Mouse (Mus musculus) ES-CJ7 (cell line): ENCODE measurements around the gene Hcfc1r1.

Experiments
- DNase-seq: peaks from one replicate; pipeline ENCODE4 v3.0.0; 2011; ENCODE audit warnings: low read depth, low spot score

The Hcfc1r1 gene

DNA sequence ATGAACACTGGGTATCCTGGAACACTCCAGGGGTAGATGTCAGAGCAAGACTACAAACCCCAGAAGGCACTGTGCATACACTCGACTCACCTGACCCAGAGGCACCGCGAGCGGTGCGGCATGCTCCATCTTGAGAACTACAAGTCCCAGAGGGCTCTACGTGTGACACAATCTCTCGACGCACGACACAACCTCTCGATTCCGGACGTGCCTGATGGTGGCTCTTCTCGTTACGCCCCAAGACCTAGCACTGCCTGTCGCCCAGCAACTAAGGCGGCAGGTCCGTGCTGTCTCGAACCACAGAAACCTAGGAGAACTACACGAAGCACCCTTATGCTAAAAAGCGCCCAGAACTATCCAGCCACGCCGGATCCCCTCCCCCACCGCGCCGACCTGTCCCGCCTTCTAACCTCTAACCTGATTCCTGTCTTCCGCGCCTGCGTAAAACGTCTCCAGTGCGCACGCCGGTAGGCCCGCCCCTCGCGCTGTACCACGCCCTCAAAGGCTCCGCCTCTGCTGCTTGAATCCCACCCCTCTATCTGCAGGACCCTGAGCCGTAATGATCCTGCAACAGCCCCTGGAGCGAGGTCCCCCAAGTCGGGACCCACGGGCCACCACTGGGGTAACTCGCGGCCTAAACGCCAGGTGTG lies at the start of gene Hcfc1r1, which contains the start of gene Thoc6:
Gene Hcfc1r1 (plus strand): TSS at position 173 of the 650 bp plus-strand sequence.
Gene Thoc6 (minus strand): TSS at position 459 of the 650 bp plus-strand sequence.
- peak; percentile 99 for DNase-seq

DNA sequence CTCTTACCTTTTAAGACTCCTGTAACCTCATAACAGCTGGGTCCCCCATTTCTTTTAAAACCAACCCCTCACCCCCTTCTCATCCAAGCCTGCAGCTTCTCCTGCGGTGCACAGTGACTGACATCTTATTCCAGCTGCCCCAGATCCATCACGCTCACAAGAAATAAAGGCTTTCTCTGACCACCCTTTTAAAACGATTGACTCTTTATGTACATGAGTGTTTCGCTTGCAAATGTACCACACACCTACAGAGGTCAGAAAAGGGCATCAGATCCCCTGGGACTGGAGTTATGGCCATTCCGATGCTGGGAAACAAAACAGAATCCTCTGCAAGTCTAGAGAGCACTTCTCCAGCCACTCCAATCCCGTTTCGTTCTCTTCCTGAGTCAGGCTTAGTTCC lies 45.6 kb upstream of the Hcfc1r1 start:
- peak; percentile 72 for DNase-seq

DNA sequence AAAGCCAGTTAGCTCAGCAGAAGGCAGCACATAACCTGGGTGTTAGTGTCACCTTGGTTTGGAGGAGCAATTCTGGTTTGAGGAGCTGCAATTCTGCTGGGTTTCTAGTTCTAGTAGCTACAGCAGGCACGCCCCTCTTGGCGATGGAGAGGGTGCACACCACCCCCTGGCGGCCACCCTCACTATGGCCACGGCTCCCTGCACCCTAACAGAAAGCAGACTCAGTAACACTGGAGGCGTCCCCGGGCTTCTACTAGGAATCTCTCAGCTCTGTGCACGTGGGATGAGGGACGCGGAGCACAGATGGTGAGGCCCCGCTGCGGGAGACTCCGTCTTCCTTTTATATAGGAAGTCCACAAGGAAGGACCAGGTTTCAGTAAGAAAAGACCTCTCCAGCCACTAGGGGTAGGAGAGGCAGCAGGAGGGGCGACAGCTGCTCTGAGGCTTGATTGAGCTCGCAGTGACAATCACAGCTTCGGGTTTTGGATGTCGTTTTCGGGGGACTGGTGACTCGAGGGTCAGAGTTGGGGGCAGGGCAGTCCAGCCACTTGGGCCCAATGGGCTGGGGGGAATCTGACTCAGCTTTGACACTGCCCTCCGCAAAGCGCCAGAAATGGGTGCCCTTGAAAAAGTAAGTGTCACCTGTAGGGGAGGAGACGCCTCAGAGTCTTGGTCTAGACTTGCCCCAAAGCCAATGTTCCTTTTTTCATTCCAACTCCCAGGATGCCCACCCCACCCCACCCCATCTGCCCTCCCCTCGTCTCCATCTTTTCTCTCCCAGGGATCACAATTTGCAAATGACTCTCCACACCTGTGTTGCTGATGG lies 43.0 kb upstream of the Hcfc1r1 start:
- peak; percentile 89 for DNase-seq

DNA sequence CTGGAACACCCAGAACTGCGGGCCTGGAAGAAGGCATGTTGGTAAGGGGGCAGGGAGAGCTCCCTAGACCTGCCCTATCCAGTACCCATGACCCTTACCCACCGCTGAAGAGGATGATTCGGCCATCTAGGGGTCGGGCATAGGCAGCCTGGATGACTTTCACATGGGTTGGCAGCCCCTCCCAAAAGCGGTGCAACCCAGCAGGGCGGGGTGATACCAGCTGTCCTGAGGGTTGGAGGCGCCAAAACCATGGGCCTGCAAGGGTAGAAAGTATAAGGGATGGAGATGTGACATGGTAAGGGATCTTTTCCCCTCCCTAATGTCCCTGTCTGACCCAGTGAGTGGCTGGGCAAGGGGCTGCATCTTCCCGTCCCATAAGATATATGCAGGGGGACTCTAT lies 42.2 kb upstream of the Hcfc1r1 start:
- no peak for DNase-seq

DNA sequence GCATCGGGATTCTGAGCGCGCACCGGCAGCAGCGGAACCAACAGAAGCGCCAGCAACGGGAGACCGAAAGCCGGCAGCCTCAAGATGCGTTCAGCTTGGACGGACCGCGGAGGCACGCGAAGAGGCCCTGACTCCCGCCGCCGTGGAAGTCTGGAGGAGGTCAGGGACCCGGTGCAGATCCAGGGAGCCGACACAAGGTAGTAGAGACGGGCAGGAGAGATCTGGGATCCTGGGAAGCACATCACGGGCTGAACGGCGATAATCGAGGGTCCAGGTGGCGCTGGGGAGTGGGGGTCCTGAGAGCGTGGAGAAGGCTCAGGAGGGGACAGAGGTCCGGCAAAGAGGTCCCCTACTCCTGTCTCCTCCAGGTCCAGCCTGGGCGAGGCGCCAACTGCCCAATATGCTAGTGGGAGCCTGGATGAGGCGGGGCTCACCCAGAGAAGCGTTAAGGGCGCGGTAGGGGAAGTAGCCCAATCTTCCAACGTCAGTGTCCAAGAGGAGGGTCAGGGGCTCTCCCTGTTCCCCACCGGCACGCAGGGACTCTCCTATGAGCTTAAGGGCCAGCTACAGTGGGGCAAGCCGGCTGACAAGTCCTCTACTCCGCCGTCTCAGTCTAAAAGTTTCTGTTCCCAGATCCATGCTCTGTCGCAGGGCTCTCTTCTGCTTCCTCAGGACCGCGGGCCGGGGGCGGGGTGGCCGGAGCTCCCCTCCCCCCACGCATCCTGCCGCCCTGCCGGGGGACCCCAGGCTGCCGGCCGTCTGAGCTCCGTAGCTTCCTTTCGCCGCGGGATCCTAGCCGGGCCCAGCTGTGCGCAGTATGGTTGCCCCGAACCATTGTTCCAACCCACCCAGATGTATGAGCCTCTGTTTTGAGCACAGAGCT lies 28.5 kb upstream of the Hcfc1r1 start, which contains the start of gene Mmp25:
Gene Mmp25 (minus strand): TSS at position 665 of the 883 bp plus-strand sequence.
- DNase-seq, result peak; percentile 35

DNA sequence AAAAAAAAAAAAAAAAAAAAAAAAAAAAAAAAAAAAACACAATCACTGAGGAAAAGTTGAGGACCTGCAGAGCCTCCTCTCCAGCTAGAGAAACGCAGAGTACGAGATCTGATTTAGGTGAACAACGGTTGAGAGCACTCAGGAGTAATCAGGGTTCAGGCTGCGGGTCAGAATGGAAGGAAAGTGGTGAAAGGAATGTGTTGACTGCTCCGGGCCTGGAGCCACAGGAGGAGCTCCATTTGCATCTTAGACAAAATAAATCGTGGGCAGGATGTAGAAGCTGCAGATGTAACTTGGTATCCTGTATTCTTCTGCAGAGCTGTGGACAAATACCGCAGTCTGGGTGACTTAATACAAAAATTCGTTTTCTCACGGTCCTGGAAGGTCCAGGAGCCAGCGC lies 27.5 kb upstream of the Hcfc1r1 start:
- DNase-seq, result no peak

DNA sequence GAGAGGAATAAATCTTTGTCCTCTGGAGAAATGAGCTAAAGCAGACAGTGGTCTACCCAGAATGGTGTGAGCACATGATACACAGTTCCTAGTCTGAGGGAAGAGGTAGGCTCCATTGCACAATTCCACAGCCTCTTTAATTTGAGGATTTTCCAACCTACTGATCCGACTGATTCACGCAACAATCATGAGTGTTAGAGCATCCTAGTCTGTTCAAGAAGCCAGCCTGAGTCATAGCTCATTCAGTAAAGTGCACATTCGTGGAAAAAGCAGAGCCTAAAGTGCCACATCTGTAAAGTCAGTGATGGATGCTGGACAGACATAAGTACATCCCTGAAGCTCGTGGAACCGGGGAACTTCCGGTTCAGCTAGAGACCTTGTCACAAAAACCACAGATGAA lies 22.0 kb upstream of the Hcfc1r1 start:
- DNase-seq, result no peak

DNA sequence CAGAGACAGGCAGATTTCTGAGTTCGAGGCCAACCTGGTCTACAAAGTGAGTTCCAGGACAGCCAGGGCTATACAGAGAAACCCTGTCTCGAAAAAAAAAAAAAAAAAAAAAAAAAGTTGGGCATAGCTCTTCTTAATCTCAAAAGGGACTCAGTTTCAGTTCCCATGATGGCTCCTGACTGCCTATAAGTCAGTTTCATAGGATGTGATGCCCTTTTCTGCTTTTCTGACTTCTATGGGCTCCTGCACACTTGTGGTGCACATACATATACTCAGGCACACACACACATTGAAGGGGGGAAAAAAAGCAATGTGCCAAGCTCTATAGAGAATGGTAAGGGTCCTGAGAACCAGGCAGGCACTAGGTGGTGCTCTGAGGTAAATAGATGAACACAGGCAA lies 20.1 kb upstream of the Hcfc1r1 start:
- no peak for DNase-seq

DNA sequence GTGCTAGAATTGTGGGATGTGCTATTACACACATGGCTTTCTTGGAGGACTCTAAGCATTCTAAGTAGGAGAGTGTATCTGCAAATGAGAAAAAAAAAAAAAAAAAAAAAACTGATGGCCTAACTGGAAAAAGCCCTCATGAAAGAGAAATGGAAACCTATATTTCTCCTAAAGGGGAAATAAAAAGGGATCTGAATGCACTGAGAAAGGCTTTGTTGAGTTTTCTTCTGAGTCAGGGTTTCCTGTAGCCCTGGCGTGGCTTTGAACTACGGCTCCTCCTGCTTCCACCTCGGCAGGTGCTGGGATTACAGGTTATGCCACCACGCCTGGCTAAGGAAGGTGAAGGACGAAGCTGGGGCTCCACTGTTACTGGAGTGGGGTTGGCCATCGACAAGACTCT lies 19.4 kb upstream of the Hcfc1r1 start:
- DNase-seq, result no peak

DNA sequence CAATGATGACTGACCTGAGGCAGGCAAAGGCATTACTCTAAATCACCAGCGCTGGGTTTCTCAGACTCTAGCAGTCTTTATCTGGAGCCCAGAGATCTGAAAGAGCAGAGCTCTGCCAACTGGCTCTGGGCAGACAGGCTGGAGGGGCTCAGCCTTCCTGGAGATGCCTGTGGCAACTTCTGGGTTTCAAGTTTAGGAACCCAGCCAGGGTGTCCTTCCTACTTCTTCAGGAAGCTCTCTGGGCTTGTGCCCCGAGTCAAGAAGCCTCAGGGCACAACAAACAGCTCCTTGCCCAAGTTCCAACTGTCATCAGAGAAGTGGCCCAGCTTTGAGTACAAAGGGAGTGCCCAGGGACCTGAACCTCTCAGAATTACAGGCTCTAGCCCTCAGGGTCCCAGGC lies 19.0 kb upstream of the Hcfc1r1 start:
- DNase-seq, result no peak

DNA sequence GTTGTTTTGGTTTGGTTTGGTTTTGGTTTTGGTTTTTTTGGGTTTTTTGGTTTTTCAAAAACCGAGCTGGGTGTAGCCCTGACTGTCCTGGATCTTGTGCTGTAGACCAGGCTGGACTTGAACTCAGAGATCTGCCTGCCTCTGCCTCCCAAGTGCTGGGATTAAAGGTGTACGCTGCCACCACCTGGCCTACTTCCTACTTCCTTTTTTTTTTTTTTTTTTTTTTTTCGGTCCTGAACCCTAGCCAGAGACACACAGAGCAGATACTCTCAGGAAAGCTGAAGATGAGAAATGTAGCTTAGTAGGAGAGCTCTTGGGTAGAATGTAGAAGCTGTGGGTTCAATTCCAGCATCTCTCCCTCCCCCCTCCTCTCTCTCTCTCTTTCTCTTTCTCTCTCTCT lies 14.9 kb upstream of the Hcfc1r1 start:
- DNase-seq, result no peak

DNA sequence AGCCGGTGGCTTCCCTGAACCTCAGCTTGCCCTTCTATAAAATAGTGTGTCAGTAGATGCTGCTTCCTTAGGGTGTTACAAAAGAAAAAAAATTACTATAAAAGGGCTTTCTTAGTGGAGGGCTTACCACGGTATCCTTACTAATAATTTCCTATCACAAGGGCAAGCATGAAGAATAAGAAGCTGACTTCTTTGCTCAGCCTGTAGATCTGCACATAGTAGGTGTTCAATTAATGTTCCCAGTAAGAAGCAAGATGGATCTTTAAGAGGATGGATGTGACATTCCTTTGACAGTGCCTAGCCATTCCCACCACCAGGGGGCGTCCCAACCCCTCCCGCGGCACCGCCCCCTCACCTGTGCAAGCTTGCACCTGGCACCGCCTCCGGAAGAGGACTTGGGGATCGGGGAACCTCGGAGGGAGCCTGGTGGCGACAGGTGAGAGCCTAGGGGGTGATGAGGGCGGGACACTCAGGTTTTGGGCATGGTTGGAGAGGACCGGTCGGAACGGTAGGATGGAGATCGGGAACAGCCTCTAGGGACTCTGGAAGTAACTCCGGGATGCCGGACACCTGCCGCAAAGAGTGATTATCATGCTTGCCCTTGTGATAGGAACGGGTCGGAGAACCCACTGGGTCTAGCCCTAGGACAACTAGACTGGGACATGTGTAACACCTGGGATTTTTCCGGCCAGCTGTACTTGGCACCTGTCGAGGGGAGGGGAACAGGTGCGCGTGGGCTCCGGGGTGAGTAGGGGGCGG lies 13.1 kb upstream of the Hcfc1r1 start, which contains the start of gene Bicdl2:
Gene Bicdl2 (plus strand): TSS at position 390 of the 759 bp plus-strand sequence.
- peak; percentile 68 for DNase-seq

DNA sequence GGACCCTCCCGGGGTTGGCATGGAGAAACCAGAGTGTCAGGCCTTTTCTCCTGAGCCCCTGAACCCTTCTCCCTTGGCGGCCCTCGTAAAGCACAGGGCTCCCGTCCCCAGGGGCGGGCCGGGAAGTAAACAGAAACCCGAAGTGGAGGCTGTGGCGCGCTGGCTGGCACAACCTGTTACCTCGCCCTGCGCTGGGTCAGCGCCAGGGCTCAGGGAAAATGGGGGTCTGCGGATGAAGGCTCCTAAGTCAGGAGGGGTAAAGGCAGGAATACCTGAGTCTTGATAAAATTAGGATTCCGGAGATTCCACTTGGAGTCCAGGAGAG lies 12.6 kb upstream of the Hcfc1r1 start:
- no peak for DNase-seq

DNA sequence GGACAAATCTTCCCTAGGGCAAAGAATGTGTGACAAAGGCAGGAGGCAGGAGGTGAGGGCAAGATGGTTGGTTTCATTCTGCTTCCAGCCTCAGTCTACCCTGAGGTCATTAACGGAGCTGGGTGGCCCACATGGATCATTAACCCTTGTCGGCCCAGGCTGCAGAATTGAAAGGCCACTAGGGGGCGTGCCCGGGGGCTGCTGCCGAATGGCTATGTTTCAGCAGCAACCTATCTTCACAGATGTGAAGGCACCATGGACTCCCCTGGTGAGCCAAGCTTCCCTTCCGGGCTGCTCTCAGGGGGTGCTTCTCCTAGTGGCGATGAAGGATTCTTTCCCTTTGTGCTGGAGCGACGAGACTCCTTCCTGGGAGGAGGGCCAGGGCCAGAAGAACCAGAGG lies 11.9 kb upstream of the Hcfc1r1 start:
- peak; percentile 83 for DNase-seq

DNA sequence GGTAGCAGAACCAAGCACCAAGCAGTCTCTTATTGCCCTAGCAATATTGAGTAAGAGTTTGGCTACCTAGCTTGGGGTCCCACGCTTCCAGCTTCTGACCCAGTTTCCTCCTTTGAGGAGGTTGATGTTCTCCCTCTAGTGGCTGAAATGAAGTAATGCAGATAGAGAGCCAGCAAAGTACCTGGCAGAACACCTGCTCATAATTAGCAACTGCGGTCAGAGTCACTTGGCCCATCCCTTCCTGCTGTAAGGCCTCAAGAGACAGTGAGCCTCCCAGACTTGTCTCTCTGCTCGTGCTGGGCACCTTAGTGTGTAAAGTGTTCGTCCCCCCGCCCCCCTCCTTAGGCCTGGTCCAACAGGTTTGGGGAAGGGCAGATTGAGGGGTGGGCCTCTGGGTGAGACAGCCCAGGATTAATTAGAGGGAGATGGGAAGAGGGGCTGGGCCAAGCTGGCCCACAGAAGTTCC lies 8.8 kb upstream of the Hcfc1r1 start:
- peak; percentile 80 for DNase-seq

DNA sequence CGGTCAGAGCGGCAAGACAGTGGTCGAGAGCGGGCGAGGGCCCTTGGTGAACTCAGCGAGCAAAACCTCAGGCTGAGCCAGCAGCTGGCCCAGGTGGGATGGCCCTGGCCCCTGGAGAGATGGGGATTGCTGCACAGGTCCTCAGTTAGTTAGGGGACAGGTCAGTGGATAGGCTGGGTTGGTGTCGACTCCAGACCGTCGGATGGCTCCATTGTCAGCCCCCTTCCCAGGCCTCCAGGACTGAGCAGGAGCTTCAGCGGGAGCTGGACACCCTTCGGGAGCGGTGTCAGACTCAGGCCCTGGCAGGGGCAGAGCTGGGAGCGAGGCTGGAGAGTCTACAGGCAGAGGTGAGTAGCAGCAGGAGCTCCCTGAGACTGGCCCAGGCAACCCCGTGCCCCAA lies 7.9 kb upstream of the Hcfc1r1 start:
- DNase-seq, result no peak

DNA sequence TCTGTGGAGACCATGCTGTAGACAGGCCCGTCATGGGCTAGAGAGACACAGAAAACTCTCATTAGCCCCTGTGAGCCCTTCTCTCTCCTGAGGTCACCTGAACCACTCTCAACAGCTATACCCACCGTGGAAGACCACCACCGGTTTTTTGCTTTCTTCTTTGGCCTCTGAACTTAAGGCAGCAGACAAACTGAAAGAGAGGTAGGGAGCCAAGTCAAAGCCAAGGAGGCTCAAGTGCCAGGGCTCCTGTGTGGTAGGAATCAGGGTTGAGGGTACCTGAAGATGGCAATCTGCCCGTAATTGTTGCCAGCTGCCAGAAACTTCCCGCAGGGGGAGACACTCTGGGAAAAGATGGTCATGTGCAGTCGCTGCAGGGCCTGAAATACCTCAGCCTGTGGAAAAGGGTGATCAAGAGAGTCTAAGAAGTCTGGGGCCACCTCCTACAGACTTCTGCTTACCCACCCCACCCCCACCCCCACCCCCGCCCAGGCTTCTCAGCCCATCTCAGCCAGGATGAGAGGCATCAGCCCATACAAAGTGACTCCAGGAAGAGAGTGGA lies 2.8 kb upstream of the Hcfc1r1 start:
- peak; percentile 56 for DNase-seq

DNA sequence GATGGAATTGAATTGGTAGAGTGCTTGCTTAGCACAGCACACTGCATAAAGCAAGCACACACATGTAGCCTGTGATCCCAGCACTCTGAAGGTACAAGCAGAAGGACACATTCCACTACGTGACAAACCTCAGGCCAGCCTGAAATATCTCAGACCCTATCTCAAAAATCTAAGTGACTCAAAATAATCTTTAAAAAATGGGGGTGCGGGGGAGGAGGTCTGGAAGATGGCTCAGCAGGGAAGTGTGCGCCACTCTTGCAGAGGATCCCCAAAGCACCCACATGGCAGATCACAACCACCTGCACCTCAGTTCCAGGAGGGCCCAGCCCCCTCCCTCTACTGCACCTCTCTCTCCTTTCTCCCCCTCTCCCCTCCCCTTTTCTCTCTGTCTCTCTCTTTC lies 1.9 kb upstream of the Hcfc1r1 start:
- no peak for DNase-seq

DNA sequence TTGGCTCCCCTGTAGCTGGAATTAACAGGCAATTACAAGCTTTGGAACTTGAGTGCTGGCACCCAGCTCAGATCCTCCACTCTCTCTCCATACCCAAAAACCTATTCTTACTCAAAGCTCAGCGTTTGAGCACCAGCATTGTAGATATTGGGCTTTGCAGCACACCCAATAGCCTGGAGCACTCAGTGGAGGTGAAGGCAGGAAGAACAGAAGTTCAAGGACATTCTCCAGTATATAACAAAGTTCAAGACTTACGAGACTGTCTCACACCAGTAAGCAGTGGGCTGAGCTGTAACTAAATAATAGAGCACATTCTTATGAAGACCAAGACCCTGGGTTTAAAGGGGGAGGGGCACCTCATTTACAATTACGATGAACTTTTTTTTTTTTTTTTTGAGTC lies 635 bp upstream of the Hcfc1r1 start:
- DNase-seq, result no peak

DNA sequence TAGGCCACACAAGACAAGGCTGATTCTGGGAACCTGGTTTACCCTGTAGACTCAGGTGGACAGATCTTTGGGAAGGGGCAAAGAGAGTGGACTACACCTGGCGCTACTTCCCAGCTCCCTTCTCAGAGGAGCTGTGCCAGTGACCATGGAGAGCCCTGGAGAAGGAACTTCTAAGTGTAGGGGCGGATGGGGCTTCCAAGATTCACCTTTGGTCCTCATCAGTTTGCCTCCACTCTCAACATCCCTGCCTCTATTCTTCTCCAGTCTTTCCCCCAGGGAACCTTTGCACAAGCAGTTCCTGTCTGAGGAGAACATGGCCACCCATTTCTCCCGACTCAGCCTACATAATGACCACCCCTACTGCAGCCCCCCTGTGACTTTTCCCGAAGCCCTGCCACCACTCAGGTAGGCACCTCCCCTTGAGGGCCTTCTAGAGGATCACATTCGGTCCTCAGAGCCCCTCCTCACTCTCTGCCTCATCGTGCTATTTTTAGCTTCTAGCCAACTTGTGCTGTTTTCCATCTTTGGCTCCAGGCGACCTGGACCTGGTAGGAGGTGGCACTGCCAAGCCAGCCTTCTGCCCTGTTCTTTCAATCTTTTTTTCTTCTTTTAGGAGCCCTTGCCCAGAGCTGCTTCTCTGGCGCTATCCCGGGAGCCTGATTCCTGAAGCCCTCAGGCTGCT lies 1.0 kb downstream of the Hcfc1r1 start:
- no peak for DNase-seq
